Mouse (Mus musculus) left cerebral cortex, postnatal 14 days (tissue): Measurements from ENCODE around the gene Slc25a28. TPM values are rescaled to one million over a fixed set of nuclear protein-coding genes. Genes with fewer than 3 reads are reported as not detected.

Experiments used
- DNase-seq, 2 experiments: peaks; one replicate each; pipeline ENCODE4 v3.0.0; 2021 to 2022; ENCODE audit warnings: low spot score in 2 of 2, mixed read lengths in 1 of 2
- intact Hi-C: fragments of 180-260 bp; cut with DNase I; formaldehyde crosslinking; loops from one replicate; pipeline ENCODE4 v1.15.1; 2025
- total RNA-seq, 2 experiments: library from RNA; stranded (reverse); gene quantifications; 2 replicates each; pipeline ENCODE4 v1.2.3; 2021

Gene Slc25a28
- total RNA-seq, 2 experiments from 2014 or later = 30.2 to 36.4 TPM

DNA sequence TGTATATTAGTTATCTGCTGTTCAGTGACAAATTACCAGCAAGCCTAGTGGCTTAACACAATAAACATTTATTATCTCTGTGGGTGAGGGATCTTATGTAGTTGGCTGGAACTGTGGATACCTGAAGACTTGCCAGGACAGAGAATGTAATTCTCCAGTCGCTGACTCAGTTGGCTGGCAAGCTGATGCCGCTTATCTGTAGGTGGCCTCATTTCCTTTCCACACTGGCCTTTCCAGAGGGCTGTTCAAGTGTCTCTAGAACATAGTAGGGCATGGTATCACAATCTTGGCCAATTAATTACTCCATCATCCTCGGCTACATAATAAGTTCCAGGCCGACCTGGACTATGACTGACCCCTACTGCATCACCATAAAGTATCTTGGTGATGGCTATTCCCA is 6.9 kb upstream of the Slc25a28 start:
- intact Hi-C loops = no loop called here
- DNase-seq = no peak

- intact Hi-C loops = no loop called here
- DNase-seq = peak in 1 of 2 experiments; percentile 36
Measured at GRCm38 (mm10) chr19:43679474-43679981, 4.8 kb upstream of the Slc25a28 start.

DNA sequence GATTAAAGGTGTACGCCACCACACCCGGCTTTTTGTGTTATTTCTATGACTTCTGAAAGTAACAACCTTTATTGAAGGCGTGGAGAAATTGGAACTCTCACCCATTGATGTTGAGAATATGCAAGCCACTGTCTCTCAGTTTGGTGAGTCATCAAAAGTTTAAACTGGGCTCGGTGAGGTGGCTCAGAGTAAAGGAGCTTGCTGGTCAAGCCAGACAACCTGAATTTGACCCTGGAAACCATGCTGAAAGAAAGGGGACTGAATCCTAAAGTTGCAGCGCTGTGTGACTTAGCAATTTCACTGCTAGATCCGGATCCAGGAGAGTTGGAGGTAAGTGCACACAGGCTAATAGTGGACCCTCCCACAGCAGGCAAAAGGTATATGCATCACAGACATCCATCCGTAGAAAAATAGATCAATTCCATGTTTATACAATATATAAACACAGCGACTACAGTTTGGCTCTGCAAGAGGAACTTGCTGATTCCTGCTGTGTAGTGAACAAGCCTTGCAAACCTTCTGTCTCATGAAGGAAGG is 3.9 kb upstream of the Slc25a28 start:
- intact Hi-C loops = no loop called here
- no peak for DNase-seq

DNA sequence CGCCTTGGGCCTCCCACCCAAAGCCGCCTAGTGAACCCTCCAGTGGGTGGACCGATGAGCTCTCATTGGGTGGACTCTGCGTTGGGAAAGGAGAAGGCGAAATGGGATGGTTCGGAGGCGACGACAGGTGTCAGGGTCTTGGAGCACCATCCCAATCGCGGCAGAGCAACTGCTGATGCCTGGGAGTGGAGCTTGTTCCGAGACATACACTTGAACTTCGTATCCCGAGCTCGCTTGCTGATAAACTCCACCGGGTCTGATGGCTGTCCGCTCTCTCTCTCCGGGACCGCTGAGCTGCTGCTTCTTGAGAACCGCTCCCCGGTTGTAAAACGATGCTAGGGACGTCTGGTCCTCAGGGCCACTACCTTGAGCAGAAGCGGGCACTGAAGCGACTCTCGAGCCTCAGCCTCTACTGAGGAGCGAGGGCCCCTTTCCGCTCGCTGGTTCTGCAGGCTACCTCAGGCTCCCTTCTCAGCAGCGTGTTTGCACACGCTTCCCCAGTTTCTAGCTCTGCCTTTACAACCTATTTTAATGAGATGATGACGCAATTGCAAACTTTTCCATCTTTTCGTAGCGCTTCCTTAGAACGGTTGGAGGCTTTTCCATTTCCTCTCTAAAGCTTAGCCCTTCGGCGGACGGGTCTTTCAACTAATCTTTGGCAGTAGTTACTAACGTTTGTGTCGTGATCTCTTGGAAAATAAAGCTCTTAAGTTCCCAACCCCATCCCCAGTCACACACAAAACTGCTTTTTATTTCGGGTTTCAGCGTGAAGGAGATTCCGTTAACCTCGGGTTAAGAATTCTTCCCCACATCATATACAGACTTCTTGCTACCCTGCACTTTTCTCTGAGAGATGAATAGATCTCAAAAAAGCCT is 1.1 kb upstream of the Slc25a28 start:
- DNase-seq = peak; percentile 52 to 69

GRCm38 (mm10) chr19:43674316-43674689 is 378 bp downstream of the Slc25a28 start:
- intact Hi-C loops = no loop called here
- peak in 1 of 2 experiments; percentile 35 for DNase-seq

More for the DNA sequence above, 1.1 kb upstream of the Slc25a28 start:
- intact Hi-C loops = no loop called here

DNA sequence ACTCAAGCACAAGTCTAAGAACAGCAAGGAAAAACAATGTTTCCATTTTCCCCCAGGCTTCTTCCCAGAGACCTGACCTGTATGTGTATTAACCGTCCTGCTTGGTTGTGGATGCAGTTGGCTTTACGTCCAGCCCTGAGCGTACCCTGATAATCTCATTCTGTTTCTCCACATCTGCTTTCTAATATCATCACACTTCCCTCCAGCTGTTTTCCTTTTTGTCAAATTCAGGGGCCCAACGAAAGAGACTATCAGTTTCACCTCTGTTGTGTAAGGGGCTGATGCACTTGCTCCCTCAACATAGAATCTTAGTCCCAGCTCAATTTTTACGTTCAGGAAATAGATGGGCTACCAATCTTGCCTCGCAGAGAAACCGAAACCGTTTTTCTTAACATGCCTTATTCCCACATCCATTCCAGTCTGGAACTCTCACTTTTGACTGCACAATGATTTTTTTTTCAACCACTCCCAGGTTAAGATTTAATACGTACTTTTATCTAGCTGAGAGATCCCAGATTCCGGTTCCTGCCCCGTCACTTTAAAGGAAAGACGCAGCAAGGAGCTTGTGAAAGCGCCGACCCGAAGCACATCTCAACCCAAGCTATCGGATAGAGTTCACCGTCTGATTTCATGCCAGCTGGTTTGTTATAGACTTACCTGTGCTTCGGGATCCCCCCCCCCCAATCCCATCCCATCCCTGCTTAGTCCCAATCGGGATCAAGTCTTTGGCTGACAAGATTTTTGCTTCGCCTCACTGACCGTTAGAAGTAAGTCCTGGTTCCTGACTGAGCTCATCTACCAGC is 967 bp downstream of the Slc25a28 start:
- intact Hi-C loops = no loop called here
- no peak for DNase-seq

- DNase-seq = no peak
- intact Hi-C loops = no loop called here
Measured at GRCm38 (mm10) chr19:43671054-43671453, 3.6 kb downstream of the Slc25a28 start.

DNA sequence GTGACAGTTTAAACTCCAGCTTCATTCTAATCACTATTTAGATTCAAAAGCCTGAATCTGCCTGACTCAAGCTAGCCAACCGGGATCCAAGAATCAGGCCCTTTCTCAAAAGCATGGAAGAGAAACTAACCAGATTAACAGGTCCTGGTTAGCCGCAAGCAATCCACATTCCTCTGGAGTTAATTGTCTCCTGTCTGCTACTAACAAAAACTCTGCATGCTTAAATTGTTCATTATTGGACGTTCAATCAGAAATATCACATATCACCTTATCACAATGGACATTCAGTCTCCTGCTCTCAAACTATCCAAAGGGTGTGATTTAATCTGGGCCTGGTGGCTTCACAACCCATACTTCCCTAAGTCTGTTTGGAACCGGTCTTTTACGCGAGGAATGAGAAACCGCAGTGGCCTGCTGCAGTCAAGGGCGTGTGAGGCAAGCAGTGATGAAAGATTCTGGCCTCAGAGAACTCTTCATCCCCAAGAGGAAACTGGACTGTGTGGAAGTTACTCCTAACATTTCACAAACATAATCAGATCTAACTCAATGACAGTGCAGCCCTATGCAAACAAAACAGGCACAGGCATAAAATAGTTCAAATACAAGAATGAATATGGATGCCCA is 5.4 kb downstream of the Slc25a28 start:
- no peak for DNase-seq
- intact Hi-C loops = loop anchor here (5.0 kb wide), 1 partner anchor 37 kb away; no protein-coding TSS in a partner anchor

DNA sequence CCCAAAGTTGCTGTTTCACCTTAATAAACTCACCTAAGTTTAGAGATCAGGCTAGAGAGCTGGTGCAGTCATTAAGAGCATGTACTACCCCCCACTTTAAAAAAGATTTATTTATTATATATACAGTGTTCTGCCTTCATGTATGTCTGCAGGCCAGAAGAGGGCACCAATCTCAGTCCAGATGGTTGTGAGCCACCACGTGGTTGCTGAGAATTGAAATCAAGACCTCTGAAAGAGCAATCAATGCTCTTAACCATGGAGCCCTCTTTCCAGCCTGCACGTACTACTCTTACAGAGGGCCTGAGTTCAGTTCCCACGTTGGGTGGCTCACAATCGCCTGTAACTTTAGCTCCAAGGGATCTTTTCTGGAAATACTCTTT is 7.3 kb downstream of the Slc25a28 start:
- intact Hi-C loops = loop anchor here (5.0 kb wide), 1 partner anchor 35 kb away; no protein-coding TSS in a partner anchor
- DNase-seq = no peak

- intact Hi-C loops = loop anchor here (5.0 kb wide), 1 partner anchor 35 kb away; no protein-coding TSS in a partner anchor
- no peak for DNase-seq
Measured at GRCm38 (mm10) chr19:43666661-43667429, 7.8 kb downstream of the Slc25a28 start.

DNA sequence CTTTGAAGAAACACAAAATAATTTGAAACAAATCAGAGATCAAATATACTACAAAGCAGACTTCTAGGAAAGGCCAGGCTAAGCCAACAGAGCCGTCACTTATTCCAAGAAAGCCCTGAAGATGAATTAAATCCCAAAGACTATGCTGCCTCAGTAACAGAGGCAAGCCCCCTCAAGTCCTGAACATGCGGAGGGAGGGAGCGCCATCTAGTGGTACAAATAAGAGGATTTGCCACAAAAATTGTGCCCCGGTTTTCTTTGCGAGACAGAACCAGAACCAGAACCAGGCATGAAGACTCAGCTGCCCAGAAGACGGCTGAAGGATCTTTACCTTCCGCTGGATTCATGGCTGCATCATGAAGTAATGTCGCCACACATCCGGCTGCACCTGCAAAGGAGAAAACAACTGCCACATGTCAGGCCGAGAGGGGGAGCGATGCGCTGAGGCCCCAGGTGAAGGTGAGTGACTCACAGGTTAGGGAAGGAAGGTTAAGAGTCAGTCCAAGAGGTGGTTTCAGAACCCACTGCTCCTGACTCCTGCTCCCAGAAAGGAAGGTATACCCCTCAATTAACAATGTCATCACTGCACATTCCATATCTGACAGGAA is 9.1 kb downstream of the Slc25a28 start:
- DNase-seq = peak; percentile 65 to 69
- intact Hi-C loops = loop anchor here (2.0 to 5.0 kb wide), 2 partner anchors 33 to 135 kb away; no protein-coding TSS in a partner anchor

- DNase-seq = no peak
- intact Hi-C loops = no loop called here
Measured at GRCm38 (mm10) chr19:43663471-43663870, 11.2 kb downstream of the Slc25a28 start.

DNA sequence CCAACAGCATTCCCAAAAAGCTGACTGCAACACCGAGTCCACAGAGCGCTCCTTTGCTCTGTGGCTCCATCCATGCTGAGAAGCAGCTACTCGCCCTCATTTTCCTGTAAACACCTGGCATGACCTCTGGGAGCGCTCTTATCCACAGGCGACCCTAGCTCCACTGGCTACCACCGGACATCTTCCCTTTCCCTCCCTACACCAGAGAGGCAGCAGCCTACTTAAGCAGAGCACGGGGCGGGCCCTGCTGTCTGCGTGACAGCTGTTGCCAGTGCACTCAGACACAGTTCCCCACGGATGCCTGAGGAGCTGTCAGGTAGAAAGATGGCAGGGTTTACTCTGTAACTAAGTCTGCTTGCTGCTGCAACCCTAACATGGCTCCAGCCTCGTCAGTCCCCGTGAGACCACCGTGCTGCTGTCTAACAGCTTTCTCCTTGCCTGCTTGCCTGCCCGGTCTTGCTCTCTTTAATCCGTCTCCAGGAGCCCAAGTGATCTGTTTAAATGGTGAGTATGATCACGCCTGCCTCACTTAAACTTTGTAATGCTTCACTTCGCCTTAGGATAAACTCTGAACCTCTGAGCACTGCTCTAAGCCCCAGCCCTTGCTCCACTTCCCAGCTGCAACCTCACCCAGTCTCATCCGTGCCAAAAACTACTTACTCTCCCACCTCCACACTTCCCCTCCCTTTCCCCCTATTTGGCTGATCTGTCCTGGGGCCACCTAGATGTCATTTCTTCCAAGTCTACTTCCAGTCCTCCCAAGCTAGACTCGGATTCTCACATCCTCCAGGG is 12.3 kb downstream of the Slc25a28 start:
- intact Hi-C loops = no loop called here
- DNase-seq = no peak

- no peak for DNase-seq
- intact Hi-C loops = no loop called here
Measured at GRCm38 (mm10) chr19:43660774-43661173, 13.9 kb downstream of the Slc25a28 start.

- DNase-seq = no peak
- intact Hi-C loops = no loop called here
Measured at GRCm38 (mm10) chr19:43659632-43660031, 15.0 kb downstream of the Slc25a28 start.

GRCm38 (mm10) chr19:43655735-43656492 is 18.8 kb downstream of the Slc25a28 start:
- peak; percentile 69 to 81 for DNase-seq
- intact Hi-C loops = no loop called here
